15 mouse cellular contexts compared by ENCODE assay signal in genomic region chr11:119239480-119239879, GRCm38 (mm10).
"Had no signal": no experiment of that assay in that cellular context is flagged by ENCODE, and none has a peak within 500 bp of the region (broad histone marks: within the 10 kb centered on the region; RNA-seq: fewer than 3 reads in every experiment).

No protein-coding gene starts in this region.

- H3K4me3 ChIP-seq: layer of hippocampus, adult 2 months; limb, embryonic 12.5 days; liver, embryonic 13.5 days; myocyte had no signal

- H3K4me2 ChIP-seq: limb, embryonic 12.5 days had no signal

- H3K9ac ChIP-seq: limb, embryonic 12.5 days; liver, embryonic 13.5 days; liver, postnatal 0 days had no signal

- ATAC-seq: liver, postnatal 0 days had no signal

- H3K27ac ChIP-seq: layer of hippocampus, adult 2 months; limb, embryonic 12.5 days; liver, embryonic 13.5 days had no signal

- H3K9me3 ChIP-seq: limb, embryonic 12.5 days; liver, embryonic 13.5 days had no signal

- H3K27me3 ChIP-seq: limb, embryonic 12.5 days; liver, embryonic 13.5 days had no signal

- H3K36me3 ChIP-seq: liver, embryonic 13.5 days had no signal

- DNase-seq: kidney, adult 2 months; kidney, postnatal 10 days; liver; liver, embryonic 13.5 days; liver, postnatal 0 days; lung, postnatal 36 days; midbrain, embryonic 14.5 days; right cerebral cortex, adult 18-20 months; right cerebral cortex, postnatal 4 days; spleen, adult 18-20 months; thymus, adult 18-20 months; thymus, postnatal 14 days had no signal
